Mouse (Mus musculus) midbrain, embryonic 12.5 days (tissue): ENCODE measurements around the gene Qrich1. TPM values are rescaled to one million over a fixed set of nuclear protein-coding genes. Genes with fewer than 3 reads are reported as not detected.

Experiments used
- ATAC-seq: fragments of 200-750 bp; cut with Nextera tagmentation; 2 replicates; pipeline ENCODE4 v1.8.0; 2017; ENCODE audit warnings: low read depth, moderate TSS enrichment, moderate library complexity; ENCODE audit not compliant: low FRiP score
- H3K27ac ChIP-seq: fragments of 300-500 bp; sonication (generic); replicated peaks from 2 replicates; pipeline ENCODE4 v1.5.1; 2016; ENCODE audit warnings: mild to moderate bottlenecking
- H3K27me3 ChIP-seq: fragments of 300-500 bp; sonication (generic); 2 replicates; pipeline ENCODE4 v1.6.1; 2016; ENCODE audit warnings: mild to moderate bottlenecking
- H3K36me3 ChIP-seq: fragments of 300-500 bp; sonication (generic); 2 replicates; pipeline ENCODE4 v1.6.1; 2016
- H3K4me1 ChIP-seq: fragments of 300-500 bp; sonication (generic); 2 replicates; pipeline ENCODE4 v1.6.1; 2016
- H3K4me2 ChIP-seq: fragments of 300-500 bp; sonication (generic); replicated peaks from 2 replicates; pipeline ENCODE4 v1.6.1; 2016; ENCODE audit warnings: mild to moderate bottlenecking, moderate library complexity
- H3K4me3 ChIP-seq: fragments of 300-500 bp; sonication (generic); 2 replicates; pipeline ENCODE4 v1.5.1; 2016; ENCODE audit warnings: mild to moderate bottlenecking
- H3K9ac ChIP-seq: fragments of 300-500 bp; sonication (generic); replicated peaks from 2 replicates; pipeline ENCODE4 v1.6.1; 2016; ENCODE audit warnings: mild to moderate bottlenecking, moderate library complexity
- H3K9me3 ChIP-seq: fragments of 300-500 bp; sonication (generic); 2 replicates; pipeline ENCODE4 v1.6.1; 2016; ENCODE audit warnings: mild to moderate bottlenecking
- WGBS: fragments of 180-500 bp; shearing (Covaris S2); methylation state at CpG from one replicate; pipeline ENCODE4 v1.1.7; 2016; 5-methylcytosine and 5-hydroxymethylcytosine counted together
- polyA plus RNA-seq: library from polyadenylated mRNA; unstranded; fragments of >200 nt; fragmentation: Nextera tagmentation; extraction: Ambion mirVana; gene quantifications from 2 replicates; pipeline ENCODE4 v1.2.1, GENCODE M21; 2016

The Qrich1 gene
- polyA plus RNA-seq, 1 experiment from 2014 or later, result 178 TPM

- Histone ChIP-seq H3K9ac (peak within 1 kb of the TSS; percentile 68), H3K36me3 (peaks cover 47% of the 10 kb centered on the region), H3K27me3 (no peaks in the 10 kb centered on the region), H3K4me2 (peak within 1 kb of the TSS; percentile 99), H3K27ac (peak within 1 kb of the TSS; percentile 74), H3K4me3 (peak within 1 kb of the TSS; percentile 63), H3K9me3 (no peaks in the 10 kb centered on the region), H3K4me1 (peaks cover 54% of the 10 kb centered on the region)
- WGBS, result 7% methylated on average over 42 of the region's 42 CpGs
- ATAC-seq, result peak; percentile 63
Measured at GRCm38 (mm10) chr9:108569381-108570206, 53.0 kb downstream of the Qrich1 start, which contains the start of gene Dalrd3. TSS of gene Dalrd3 (plus strand) at chr9:108569886.

GRCm38 (mm10) chr9:108570207-108570896 lies 53.7 kb downstream of the Qrich1 start:
- peak overlapping the region; percentile 99 for H3K4me2 ChIP-seq
- peaks cover 45% of the 10 kb centered on the region for H3K36me3 ChIP-seq
- WGBS, result 2% methylated on average over 40 of the region's 40 CpGs
- peaks cover 62% of the 10 kb centered on the region for H3K4me1 ChIP-seq
- no peaks in the 10 kb centered on the region for H3K27me3 ChIP-seq
- peak overlapping the region; percentile 74 for H3K27ac ChIP-seq
- peak overlapping the region; percentile 68 for H3K9ac ChIP-seq
- H3K9me3 ChIP-seq, result no peaks in the 10 kb centered on the region
- no peak; the same call in 1 of the 2 replicates for ATAC-seq
- H3K4me3 ChIP-seq, result peak overlapping the region; percentile 63

GRCm38 (mm10) chr9:108571401-108571973 lies 54.9 kb downstream of the Qrich1 start:
- H3K4me1 ChIP-seq, result peaks cover 63% of the 10 kb centered on the region
- peaks cover 49% of the 10 kb centered on the region for H3K36me3 ChIP-seq
- no peak overlapping the region for H3K4me2 ChIP-seq
- no peaks in the 10 kb centered on the region for H3K9me3 ChIP-seq
- no peak overlapping the region for H3K9ac ChIP-seq
- H3K4me3 ChIP-seq, result no peak overlapping the region
- no peak for ATAC-seq
- H3K27ac ChIP-seq, result no peak overlapping the region
- no peaks in the 10 kb centered on the region for H3K27me3 ChIP-seq
- WGBS, result 92% methylated on average over 16 of the region's 16 CpGs

- H3K4me2 ChIP-seq, result no peak overlapping the region
- no peak overlapping the region for H3K9ac ChIP-seq
- no peaks in the 10 kb centered on the region for H3K9me3 ChIP-seq
- H3K4me3 ChIP-seq, result no peak overlapping the region
- peaks cover 71% of the 10 kb centered on the region for H3K4me1 ChIP-seq
- peaks cover 49% of the 10 kb centered on the region for H3K36me3 ChIP-seq
- WGBS, result 85% methylated on average over 10 of the region's 10 CpGs
- ATAC-seq, result no peak
- H3K27me3 ChIP-seq, result no peaks in the 10 kb centered on the region
- no peak overlapping the region for H3K27ac ChIP-seq
Measured at GRCm38 (mm10) chr9:108572321-108572720, 55.7 kb downstream of the Qrich1 start.

- peaks cover 49% of the 10 kb centered on the region for H3K36me3 ChIP-seq
- H3K27ac ChIP-seq, result peak overlapping the region; percentile 54
- no peaks in the 10 kb centered on the region for H3K27me3 ChIP-seq
- WGBS, result 54% methylated on average over 26 of the region's 26 CpGs
- no peak for ATAC-seq
- 0 out of 2 replicates have a peak overlapping the region, but pooled peaks have one; percentile 8 for H3K4me3 ChIP-seq
- peak overlapping the region; percentile 26 for H3K4me2 ChIP-seq
- peak overlapping the region; percentile 41; the same call in 1 of the 2 replicates for H3K9ac ChIP-seq
- H3K4me1 ChIP-seq, result peaks cover 66% of the 10 kb centered on the region
- no peaks in the 10 kb centered on the region for H3K9me3 ChIP-seq
Measured at GRCm38 (mm10) chr9:108573774-108574690, 57.4 kb downstream of the Qrich1 start.

- 87% methylated on average over 12 of the region's 12 CpGs for WGBS
- Histone ChIP-seq H3K9ac (peak overlapping the region; percentile 26; the same call in 1 of the 2 replicates), H3K4me1 (peaks cover 69% of the 10 kb centered on the region), H3K27ac (no peak overlapping the region; the same call in 1 of the 2 replicates), H3K4me2 (0 out of 2 replicates have a peak overlapping the region, but pooled peaks have one; percentile 89), H3K36me3 (peaks cover 49% of the 10 kb centered on the region), H3K4me3 (peak overlapping the region; percentile 4; the same call in 1 of the 2 replicates), H3K9me3 (no peaks in the 10 kb centered on the region), H3K27me3 (peaks cover 4% of the 10 kb centered on the region)
- ATAC-seq, result no peak
Measured at GRCm38 (mm10) chr9:108574921-108575320, 58.3 kb downstream of the Qrich1 start.

GRCm38 (mm10) chr9:108575321-108576297 lies 59.0 kb downstream of the Qrich1 start:
- Histone ChIP-seq H3K27ac (no peak overlapping the region; the same call in 1 of the 2 replicates), H3K4me3 (peak overlapping the region; percentile 83; the same call in 1 of the 2 replicates), H3K36me3 (peaks cover 49% of the 10 kb centered on the region), H3K4me1 (peaks cover 62% of the 10 kb centered on the region), H3K27me3 (peaks cover 11% of the 10 kb centered on the region), H3K9me3 (no peaks in the 10 kb centered on the region), H3K4me2 (peak overlapping the region; percentile 89), H3K9ac (no peak overlapping the region; the same call in 1 of the 2 replicates)
- WGBS, result 92% methylated on average over 37 of the region's 37 CpGs
- ATAC-seq, result no peak

- H3K4me1 ChIP-seq, result peaks cover 59% of the 10 kb centered on the region
- H3K27ac ChIP-seq, result no peak overlapping the region
- peak overlapping the region; percentile 89 for H3K4me2 ChIP-seq
- peaks cover 22% of the 10 kb centered on the region for H3K27me3 ChIP-seq
- H3K36me3 ChIP-seq, result peaks cover 46% of the 10 kb centered on the region
- peak overlapping the region; percentile 83 for H3K4me3 ChIP-seq
- no peaks in the 10 kb centered on the region for H3K9me3 ChIP-seq
- peak overlapping the region; percentile 94 for H3K9ac ChIP-seq
- 61% methylated on average over 6 of the region's 6 CpGs for WGBS
- no peak for ATAC-seq
Measured at GRCm38 (mm10) chr9:108577025-108577424, 60.4 kb downstream of the Qrich1 start.

- ATAC-seq, result peak; percentile 75
- WGBS, result under 1% methylated on average over 23 of the region's 24 CpGs
- peaks cover 44% of the 10 kb centered on the region for H3K36me3 ChIP-seq
- peak overlapping the region; percentile 89 for H3K4me2 ChIP-seq
- H3K4me1 ChIP-seq, result peaks cover 59% of the 10 kb centered on the region
- H3K27me3 ChIP-seq, result peaks cover 28% of the 10 kb centered on the region
- peak overlapping the region; percentile 97 for H3K27ac ChIP-seq
- H3K9ac ChIP-seq, result peak overlapping the region; percentile 94
- H3K9me3 ChIP-seq, result no peaks in the 10 kb centered on the region
- peak overlapping the region; percentile 83 for H3K4me3 ChIP-seq
Measured at GRCm38 (mm10) chr9:108577934-108578544, 61.4 kb downstream of the Qrich1 start.
